Mouse (Mus musculus) adrenal gland (tissue): ENCODE results near the gene Eea1.
"Not testable (repeated sequence)": the region's sequence is repeated elsewhere in the genome, so short reads cannot be mapped to it uniquely, and the experiment has no call there.

ENCODE experiments used
- intact Hi-C: fragments of 180-260 bp; cut with DNase I; formaldehyde crosslinking; loops from one replicate; pipeline ENCODE4 v1.15.1; 2025

Eea1 gene

DNA sequence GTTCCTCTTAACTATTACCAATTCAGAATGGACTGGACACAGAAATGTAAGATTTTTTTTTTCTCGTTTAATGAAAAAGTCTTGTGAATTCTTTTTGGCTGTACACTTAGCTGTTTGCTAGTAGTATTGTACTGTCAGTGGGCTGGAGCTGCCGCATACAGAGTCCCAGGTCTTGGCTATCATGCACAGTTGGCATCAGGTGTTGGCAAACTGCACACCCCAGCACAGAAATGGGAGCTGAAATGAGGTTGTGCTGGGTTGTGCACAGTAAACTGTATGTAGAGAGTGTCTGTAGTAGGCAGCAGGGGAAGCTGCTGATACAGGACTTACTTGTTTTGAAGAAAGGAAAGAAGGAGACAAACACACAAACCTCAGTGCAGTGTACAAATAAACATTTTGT is 103.8 kb downstream of the Eea1 start:
- intact Hi-C loops: no loop called here

DNA sequence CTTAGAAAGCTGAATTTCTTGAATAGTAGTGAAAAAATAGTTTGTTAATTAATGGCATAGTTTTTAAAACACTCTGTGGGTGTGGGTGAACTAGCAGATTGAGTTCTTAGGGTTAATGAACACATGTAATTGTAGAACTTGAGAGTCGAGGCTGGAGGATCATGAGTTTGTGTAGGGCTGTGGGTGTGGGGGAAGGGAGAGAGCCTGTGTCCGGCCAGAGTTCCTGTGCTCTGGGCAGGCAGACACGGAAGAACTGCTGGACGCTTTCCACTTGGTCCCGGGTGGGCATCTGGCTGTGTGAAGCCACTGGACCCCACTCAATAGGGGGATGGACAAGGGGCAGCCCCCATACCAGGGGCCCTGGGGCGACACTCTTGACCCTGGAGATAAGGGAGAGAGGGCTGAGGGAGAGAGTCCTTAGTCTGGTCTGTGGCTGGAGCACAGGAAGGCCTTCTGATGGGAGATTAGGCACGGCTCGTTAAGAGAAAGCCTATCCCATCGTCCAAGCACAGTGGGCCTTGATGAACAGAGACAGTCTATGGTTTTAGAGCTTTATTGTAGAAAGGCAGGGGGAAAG is 107.6 kb downstream of the Eea1 start:
- intact Hi-C loops: no loop called here

GRCm38 (mm10) chr10:96048550-96048949 is 108.1 kb downstream of the Eea1 start:
- intact Hi-C loops: no loop called here

- intact Hi-C loops: no loop called here
Measured at GRCm38 (mm10) chr10:96067347-96067746, 126.9 kb downstream of the Eea1 start.

DNA sequence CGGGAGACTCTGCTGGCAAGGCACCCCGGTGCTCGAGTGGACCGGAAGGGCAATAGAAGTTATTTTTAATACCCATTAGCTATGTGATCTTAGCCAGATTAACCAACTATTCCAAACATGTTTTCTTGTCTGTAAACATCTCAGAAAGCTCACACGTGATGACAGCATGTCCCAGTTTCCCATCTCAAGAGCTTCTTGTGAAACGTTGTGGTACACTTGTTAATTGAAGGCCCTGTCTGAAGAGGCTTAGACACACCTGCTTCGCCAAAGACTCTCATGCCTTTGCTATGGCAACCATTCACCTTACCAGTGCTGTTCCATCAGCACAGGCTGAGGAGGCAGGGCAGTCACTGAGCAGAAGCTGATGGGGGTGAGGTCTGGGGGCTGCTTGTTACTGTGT is 133.9 kb downstream of the Eea1 start:
- intact Hi-C loops: no loop called here

- intact Hi-C loops: no loop called here
Measured at GRCm38 (mm10) chr10:96075403-96075802, 135.0 kb downstream of the Eea1 start.

DNA sequence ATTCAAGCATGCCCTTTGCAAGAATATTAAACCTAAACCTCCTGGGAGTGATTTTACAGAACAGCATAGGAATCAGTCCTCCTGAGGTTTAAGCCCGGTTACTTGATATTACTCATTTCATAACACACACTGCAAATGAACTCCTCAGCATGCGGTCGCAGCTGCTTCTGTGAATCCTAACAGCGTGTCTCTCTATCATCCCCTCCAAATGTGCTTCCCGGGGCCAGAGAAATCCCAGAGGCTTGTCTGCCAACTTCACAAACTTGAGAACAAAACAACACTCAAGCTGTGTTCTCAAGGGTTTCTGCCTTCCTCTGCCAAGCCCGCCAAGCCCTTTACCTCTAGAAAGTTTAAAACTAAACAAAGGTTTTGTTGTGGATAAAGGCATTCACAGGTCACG is 135.4 kb downstream of the Eea1 start:
- intact Hi-C loops: no loop called here

DNA sequence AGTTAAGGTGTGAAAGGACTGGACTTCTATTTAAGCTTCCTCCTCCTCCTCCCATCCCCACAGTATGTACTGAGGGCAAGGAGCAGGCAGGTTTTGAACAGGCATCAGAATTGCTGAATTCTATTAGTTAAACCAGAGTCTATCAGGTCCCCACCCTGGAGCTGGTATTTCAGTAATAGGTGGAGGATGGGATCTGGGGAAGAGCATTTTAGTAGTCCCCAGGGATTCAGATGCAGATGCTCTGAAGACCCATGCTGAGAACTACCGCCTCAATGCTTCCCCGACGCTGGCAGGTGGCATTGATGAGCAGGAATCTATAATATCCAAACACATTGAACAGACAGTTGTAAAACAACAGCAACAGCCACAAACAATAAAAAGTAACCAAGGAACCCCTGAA is 136.0 kb downstream of the Eea1 start:
- intact Hi-C loops: no loop called here

DNA sequence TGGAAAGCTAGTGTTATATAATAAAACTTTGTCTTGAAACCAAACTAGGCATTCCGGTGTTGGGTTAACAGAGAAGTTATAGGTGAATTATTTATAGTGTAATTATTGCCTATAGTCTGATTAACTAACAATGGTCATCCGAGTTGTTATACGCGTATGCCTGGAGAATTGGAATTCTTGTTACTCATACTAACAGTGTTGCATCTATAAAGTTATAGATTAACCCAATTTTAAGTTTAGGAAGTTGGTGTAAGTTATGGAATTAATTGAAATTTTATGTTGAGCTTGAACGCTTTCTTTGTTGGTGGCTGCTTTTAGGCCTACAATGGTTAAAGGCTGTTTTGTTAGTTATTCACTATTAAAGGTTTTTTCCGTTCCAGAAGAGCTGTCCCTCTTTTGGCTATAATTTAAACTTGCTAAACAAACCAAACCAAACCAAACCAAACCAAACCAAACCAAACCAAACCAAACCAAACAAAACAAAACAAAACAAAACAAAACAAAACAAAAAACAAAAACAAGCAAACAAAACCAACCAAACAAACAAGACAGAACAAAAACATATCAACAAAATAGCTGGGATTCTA is 137.1 kb downstream of the Eea1 start:
- intact Hi-C loops: not testable (repeated sequence)

DNA sequence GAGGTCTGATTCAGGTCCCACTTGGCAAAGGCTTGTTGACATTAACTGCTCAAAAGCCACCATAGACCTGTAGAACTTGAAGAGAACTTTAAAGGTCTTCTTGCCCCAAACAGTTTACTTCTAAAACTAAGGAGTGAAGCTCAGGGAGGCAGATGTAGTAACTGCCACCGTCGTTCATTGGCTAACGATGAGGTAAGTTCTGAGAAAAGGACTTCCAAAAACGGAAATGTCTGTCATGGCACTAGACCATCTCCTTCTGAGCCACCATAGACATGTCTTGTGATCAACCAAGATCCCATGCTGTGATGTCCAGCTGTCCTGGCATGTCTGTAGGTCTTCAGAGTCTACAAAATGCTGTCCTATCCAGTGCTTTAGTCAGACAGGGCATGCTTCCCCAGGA is 139.4 kb downstream of the Eea1 start:
- intact Hi-C loops: no loop called here

DNA sequence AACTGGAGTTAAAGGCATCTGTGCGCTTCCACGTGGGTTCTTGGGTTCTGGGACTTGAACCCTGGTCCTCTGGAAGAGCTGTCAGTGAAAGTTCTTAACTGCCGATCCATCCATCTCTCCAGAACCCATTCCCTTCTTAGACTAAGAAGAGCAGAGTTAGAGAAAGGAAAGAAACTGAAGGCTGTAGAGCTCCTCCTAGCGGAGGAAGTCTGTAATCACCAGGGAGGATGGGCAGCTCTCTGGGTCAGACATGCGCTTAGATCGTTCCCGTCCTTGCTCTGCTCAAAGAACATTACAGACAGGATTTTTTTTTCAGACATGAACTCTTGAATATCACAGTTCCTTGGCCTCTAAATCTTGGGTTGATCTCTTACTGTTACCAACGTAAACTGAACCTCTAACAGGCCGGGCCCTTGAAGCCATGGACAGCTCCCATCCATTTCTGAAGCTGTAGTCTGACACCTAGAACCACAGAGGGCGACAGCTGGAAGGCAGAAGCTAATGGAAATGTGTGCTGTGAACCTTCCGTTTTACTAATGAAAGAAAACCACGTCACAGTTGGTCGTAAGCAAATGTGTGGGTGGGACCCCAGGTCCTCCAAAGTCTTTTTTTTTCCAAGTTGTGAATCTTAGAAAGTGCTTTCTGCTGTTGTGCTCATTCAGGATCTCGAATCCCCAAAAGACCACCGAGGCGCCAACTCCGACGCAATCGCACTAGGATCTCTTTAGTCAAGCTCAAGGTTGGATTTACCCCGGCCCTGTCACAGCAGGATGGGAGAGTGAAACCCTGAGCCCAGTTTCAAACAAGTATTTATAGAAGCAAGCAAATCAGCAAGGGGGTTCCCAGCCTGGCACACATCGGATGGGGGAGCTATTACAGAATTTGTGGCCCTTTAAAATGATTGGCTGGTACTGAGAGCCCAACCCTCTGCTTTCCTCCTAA is 140.3 kb downstream of the Eea1 start:
- intact Hi-C loops: no loop called here

- intact Hi-C loops: no loop called here
Measured at GRCm38 (mm10) chr10:96082203-96082602, 141.8 kb downstream of the Eea1 start.

DNA sequence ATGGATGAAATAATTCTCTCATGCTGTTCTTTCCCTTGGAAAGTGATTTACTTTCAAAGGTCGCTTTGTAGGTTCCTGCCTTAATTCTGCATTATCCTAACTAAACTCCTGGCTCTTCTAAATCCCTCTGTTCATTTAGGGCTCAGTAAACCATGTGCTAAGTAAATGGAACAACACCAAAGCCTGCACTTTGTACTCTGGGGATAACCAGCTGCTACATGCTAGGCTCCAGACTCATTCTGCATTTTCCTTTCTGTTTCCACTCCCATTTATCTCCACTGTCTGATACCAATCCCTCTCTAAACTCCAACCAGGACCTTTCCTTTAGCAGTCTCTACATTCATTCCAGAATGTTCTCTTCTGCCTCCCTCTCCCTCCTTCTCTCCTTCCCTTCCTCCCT is 149.3 kb downstream of the Eea1 start:
- intact Hi-C loops: no loop called here

- intact Hi-C loops: no loop called here
Measured at GRCm38 (mm10) chr10:96090388-96090787, 149.9 kb downstream of the Eea1 start.

DNA sequence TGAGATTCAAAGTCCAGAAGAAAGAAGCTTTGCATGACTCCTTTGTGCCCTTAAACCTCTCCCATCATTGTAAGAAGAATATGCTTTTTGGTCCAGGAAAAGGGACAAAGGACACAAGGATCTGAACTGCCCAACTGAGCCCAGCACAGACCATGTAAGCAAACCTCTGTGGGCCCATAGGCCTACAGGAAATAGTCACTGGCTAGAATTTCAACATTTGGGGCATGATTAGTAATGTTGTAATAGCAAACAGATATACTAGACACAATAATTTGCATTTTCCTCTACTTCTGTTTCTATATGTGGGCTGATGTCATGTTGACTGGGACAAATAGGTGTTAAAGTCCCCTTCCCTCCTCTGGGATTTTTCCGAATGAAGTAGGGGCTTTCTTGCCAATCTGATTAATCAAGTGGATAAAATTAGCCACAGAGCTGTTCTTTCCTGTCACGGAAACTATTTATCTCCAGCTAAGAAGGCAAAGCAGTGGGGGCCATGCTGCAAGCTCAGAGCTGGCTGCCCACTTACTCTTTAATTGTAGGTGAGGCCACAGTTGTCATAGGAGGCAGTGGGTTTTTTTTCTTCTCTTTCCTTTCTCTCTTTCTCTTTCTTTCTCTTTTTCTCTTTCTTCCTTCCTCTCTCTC is 153.6 kb downstream of the Eea1 start:
- intact Hi-C loops: no loop called here

DNA sequence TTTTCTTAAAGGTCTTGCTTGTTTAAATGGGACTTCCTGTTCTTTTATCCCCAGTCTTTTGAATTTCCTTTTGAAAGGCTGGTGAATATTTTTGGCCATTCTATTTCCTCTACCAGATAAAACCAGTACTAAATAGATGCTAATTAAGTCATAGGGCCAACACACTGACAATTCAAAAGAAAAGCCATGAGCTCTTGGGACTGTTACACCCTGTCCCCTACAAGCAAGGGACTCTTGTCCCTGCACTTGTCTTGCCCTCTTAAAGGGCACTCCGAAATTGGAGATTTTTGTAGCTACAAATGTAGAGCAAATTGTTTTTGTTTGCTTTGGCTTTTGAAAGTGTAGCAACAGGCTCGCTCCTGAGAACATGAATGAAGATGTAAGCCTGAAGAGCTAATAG is 154.1 kb downstream of the Eea1 start:
- intact Hi-C loops: no loop called here
